Mouse (Mus musculus): ENCODE results near the gene Slc31a1.

Gene Slc31a1

GRCm38 (mm10) chr4:62360088-62360804, at the start of gene Slc31a1, which contains the start of gene Fkbp15:
Gene Slc31a1 (plus strand): TSS chr4:62360727.
Gene Fkbp15 (minus strand): TSS chr4:62360548.
- peak; percentile 91 to 97 for DNase-seq (ENCODE audit: low spot score in 2 of 2)

- DNase-seq (ENCODE audit: low spot score in 2 of 2) = no peak
These were observed 47.7 kb upstream of the Slc31a1 start for GRCm38 (mm10) chr4:62312821-62313220.

- DNase-seq (ENCODE audit: low spot score in 2 of 2) = no peak
These were observed 46.8 kb upstream of the Slc31a1 start for GRCm38 (mm10) chr4:62313641-62314211.

- DNase-seq (ENCODE audit: low spot score in 2 of 2) = no peak
These were observed 46.0 kb upstream of the Slc31a1 start for GRCm38 (mm10) chr4:62314516-62314915.

- DNase-seq (ENCODE audit: low spot score in 2 of 2) = no peak
These were observed 44.1 kb upstream of the Slc31a1 start for GRCm38 (mm10) chr4:62316456-62316855.

GRCm38 (mm10) chr4:62318294-62318693, 42.2 kb upstream of the Slc31a1 start:
- DNase-seq (ENCODE audit: low spot score in 2 of 2) = no peak

GRCm38 (mm10) chr4:62322684-62323083, 37.8 kb upstream of the Slc31a1 start:
- peak in 1 of 2 experiments; percentile 27 for DNase-seq (ENCODE audit: low spot score in 2 of 2)

- DNase-seq (ENCODE audit: low spot score in 2 of 2) = no peak
These were observed 34.4 kb upstream of the Slc31a1 start for GRCm38 (mm10) chr4:62326111-62326510.

GRCm38 (mm10) chr4:62328941-62329660, 31.4 kb upstream of the Slc31a1 start:
- no peak for DNase-seq (ENCODE audit: low spot score in 2 of 2)

GRCm38 (mm10) chr4:62331977-62332376, 28.6 kb upstream of the Slc31a1 start:
- DNase-seq (ENCODE audit: low spot score in 2 of 2) = no peak

GRCm38 (mm10) chr4:62338536-62338935, 22.0 kb upstream of the Slc31a1 start:
- no peak for DNase-seq (ENCODE audit: low spot score in 2 of 2)

- no peak for DNase-seq (ENCODE audit: low spot score in 2 of 2)
These were observed 16.5 kb upstream of the Slc31a1 start for GRCm38 (mm10) chr4:62344000-62344399.

GRCm38 (mm10) chr4:62345827-62346226, 14.7 kb upstream of the Slc31a1 start:
- no peak for DNase-seq (ENCODE audit: low spot score in 2 of 2)

- no peak for DNase-seq (ENCODE audit: low spot score in 2 of 2)
These were observed 12.8 kb upstream of the Slc31a1 start for GRCm38 (mm10) chr4:62347605-62348328.

- no peak for DNase-seq (ENCODE audit: low spot score in 2 of 2)
These were observed 12.2 kb upstream of the Slc31a1 start for GRCm38 (mm10) chr4:62348329-62348705.

- no peak for DNase-seq (ENCODE audit: low spot score in 2 of 2)
These were observed 11.2 kb upstream of the Slc31a1 start for GRCm38 (mm10) chr4:62349371-62349770.

GRCm38 (mm10) chr4:62357631-62358148, 2.8 kb upstream of the Slc31a1 start:
- no peak for DNase-seq (ENCODE audit: low spot score in 2 of 2)

- no peak for DNase-seq (ENCODE audit: low spot score in 2 of 2)
These were observed 1.2 kb upstream of the Slc31a1 start for GRCm38 (mm10) chr4:62359256-62359775.

GRCm38 (mm10) chr4:62360805-62361455, 403 bp downstream of the Slc31a1 start:
- peak; percentile 19 to 23 for DNase-seq (ENCODE audit: low spot score in 2 of 2)

- DNase-seq (ENCODE audit: low spot score in 2 of 2) = no peak
These were observed 1.0 kb downstream of the Slc31a1 start for GRCm38 (mm10) chr4:62361571-62361970.

GRCm38 (mm10) chr4:62361997-62362396, 1.5 kb downstream of the Slc31a1 start:
- DNase-seq (ENCODE audit: low spot score in 2 of 2) = no peak

Measured in spleen, postnatal 10 days (tissue).